Mouse (Mus musculus) liver, embryonic 12.5 days (tissue): ENCODE results near the gene Cdk18. TPM values are rescaled to one million over a fixed set of nuclear protein-coding genes. Genes with fewer than 3 reads are reported as not detected.
A peak's percentile ranks its signal among the peaks of the same experiment; 100 is the strongest.
"Not testable (repeated sequence)": the region's sequence is repeated elsewhere in the genome, so short reads cannot be mapped to it uniquely, and the experiment has no call there.

ENCODE experiments used
- ATAC-seq: fragments of 200-750 bp; cut with Nextera tagmentation; 2 replicates; pipeline ENCODE4 v1.8.0; 2017; ENCODE audit warnings: moderate number of reproducible peaks, mild to moderate bottlenecking, moderate library complexity
- H3K27ac ChIP-seq: fragments of 300-500 bp; sonication (generic); 2 replicates; pipeline ENCODE4 v1.5.1; 2016; ENCODE audit warnings: mild to moderate bottlenecking
- H3K27me3 ChIP-seq: fragments of 300-500 bp; sonication (generic); replicated peaks from 2 replicates; pipeline ENCODE4 v1.6.1; 2016; ENCODE audit warnings: mild to moderate bottlenecking, moderate library complexity
- H3K36me3 ChIP-seq: fragments of 300-500 bp; sonication (generic); 2 replicates; pipeline ENCODE4 v1.6.1; 2016; ENCODE audit warnings: mild to moderate bottlenecking, moderate library complexity
- H3K4me1 ChIP-seq: fragments of 300-500 bp; sonication (generic); 2 replicates; pipeline ENCODE4 v1.6.1; 2016
- H3K4me2 ChIP-seq: fragments of 300-500 bp; sonication (generic); 2 replicates; pipeline ENCODE4 v1.6.1; 2016; ENCODE audit warnings: mild to moderate bottlenecking, moderate library complexity
- H3K4me3 ChIP-seq: fragments of 300-500 bp; sonication (generic); 2 replicates; pipeline ENCODE4 v1.5.1; 2016; ENCODE audit warnings: mild to moderate bottlenecking, moderate library complexity
- H3K9ac ChIP-seq: fragments of 300-500 bp; sonication (generic); 2 replicates; pipeline ENCODE4 v1.6.1; 2016; ENCODE audit warnings: mild to moderate bottlenecking, moderate library complexity
- H3K9me3 ChIP-seq: fragments of 300-500 bp; sonication (generic); replicated peaks from 2 replicates; pipeline ENCODE4 v1.6.1; 2016; ENCODE audit warnings: mild to moderate bottlenecking, moderate library complexity
- WGBS: fragments of 180-500 bp; shearing (Covaris S2); methylation state at CpG from one replicate; pipeline ENCODE4 v1.1.7; 2016; ENCODE audit not compliant: insufficient replicate concordance; 5-methylcytosine and 5-hydroxymethylcytosine counted together
- polyA plus RNA-seq: library from polyadenylated mRNA; unstranded; fragments of >200 nt; fragmentation: Nextera tagmentation; extraction: Ambion mirVana; gene quantifications from 2 replicates; pipeline ENCODE4 v1.2.1, GENCODE M21; 2016

The Cdk18 gene
- 2.7 and 3.1 TPM in 2 replicates for polyA plus RNA-seq

DNA sequence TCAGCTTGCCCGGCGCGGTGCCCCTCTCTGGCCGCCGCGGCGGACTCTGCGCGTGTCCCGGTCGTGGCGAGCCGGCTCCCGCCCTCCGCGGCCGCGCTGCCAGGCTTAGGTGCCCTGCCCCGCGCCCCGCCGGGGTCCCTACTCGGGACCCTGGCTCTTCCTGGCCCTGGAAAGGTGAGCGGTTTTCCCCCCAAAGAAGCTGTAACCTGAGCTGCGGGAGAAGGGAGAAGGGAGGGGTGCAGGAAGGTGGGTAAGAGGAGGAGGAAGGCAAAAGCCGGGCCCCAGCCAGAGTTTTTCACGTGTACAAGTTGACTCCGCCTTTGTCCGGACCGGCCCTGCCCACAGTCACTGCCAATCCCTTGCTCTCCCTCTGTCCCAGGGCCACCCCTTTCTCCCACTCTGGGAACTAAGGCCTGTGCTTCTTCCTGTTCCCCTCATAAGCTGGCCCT, at the start of gene Cdk18:
Gene Cdk18, minus strand, starts transcription at position 269 of the 449 bp plus-strand sequence.
- Histone ChIP-seq H3K27ac (no peak within 1 kb of the TSS; the same call in 1 of the 2 replicates), H3K9me3 (no peaks in the 10 kb centered on the region), H3K4me1 (peaks cover 33% of the 10 kb centered on the region), H3K4me3 (peak within 1 kb of the TSS; percentile 61), H3K27me3 (peaks cover 53% of the 10 kb centered on the region), H3K4me2 (peak within 1 kb of the TSS; percentile 81), H3K36me3 (no peaks in the 10 kb centered on the region), H3K9ac (peak within 1 kb of the TSS; percentile 59)
- peak; percentile 53 for ATAC-seq
- WGBS = under 1% methylated on average over 30 of the region's 30 CpGs

DNA sequence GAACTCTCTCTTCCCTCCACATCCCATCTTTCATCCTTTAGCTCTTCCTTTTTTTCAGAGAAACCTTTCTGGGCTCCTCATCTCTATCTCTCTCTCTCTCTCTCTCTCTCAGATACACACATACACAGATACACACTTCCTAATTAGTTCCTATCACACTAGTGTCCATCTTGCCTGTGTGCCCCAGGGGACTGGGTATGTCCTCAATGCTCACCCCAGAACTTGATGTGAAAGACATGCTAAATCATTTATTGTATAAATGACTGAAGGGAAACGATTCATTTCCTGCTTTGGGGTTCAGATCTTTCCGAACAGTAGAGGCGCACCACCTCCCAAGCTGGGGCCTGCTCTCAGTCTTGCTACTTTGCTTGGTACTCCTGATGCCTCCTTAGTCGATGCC, 49.7 kb upstream of the Cdk18 start:
- Histone ChIP-seq H3K36me3 (no peaks in the 10 kb centered on the region), H3K27me3 (peaks cover 88% of the 10 kb centered on the region), H3K4me1 (peaks cover 17% of the 10 kb centered on the region; the same call in 1 of the 2 replicates), H3K9ac (no peak overlapping the region), H3K4me3 (no peak overlapping the region), H3K27ac (no peak overlapping the region), H3K4me2 (no peak overlapping the region), H3K9me3 (no peaks in the 10 kb centered on the region)
- 34% methylated on average over 4 of the region's 4 CpGs for WGBS
- ATAC-seq = no peak

DNA sequence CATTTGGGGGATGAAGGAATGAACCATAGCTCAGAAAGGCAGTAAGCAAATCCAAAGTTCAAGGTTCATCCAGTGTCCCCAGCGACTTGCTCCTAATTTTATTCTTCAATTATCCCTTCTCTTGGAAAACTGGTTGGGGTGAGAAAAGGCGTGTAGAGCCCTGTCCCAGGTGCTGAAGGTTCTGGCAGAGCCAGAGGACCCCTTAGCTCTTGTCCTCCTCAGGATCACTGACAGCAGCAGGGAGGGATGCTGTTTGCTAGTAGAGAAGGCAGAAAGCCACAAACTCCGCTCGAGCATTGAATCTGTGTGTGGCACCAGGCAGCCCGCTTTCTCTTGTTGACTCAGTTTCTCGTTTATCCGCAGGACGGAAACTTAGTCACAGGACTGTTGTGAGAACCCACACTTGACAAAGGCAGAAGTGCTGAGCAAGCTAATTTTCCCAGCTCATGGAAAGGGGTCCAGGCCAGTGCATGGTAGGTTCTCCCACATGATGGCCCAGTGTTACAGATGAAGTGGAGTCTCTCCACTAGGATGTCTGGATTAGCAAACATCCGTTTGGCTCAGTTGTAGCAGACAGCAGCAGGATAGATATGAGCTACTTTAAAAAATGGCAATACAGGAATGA, 49.1 kb upstream of the Cdk18 start:
- Histone ChIP-seq H3K27me3 (peaks cover 88% of the 10 kb centered on the region), H3K4me2 (no peak overlapping the region), H3K4me1 (peaks cover 17% of the 10 kb centered on the region; the same call in 1 of the 2 replicates), H3K4me3 (no peak overlapping the region), H3K9me3 (no peaks in the 10 kb centered on the region), H3K36me3 (no peaks in the 10 kb centered on the region), H3K9ac (no peak overlapping the region), H3K27ac (no peak overlapping the region)
- ATAC-seq = no peak
- 25% methylated on average over 9 of the region's 9 CpGs for WGBS

DNA sequence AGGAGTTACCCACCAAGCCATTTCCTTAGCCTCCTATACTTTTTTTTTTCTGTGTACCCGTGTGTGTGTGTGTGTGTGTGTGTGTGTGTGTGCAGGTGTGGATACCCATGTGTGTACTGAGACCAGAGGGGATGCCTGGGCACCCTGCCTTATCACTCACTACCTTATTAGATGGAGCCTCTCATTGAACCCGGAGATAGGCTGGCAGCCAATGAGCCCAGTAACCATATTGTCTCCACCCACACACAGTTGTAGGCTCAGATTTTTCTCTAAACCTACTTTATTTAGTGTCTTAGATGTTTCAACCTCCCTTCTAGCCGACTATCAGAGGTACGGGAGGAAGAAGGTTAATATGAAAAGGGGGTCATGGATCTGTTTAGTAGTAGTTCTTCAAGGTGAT, 46.8 kb upstream of the Cdk18 start:
- WGBS = 57% methylated on average over 4 of the region's 4 CpGs
- peaks cover 82% of the 10 kb centered on the region for H3K27me3 ChIP-seq
- ATAC-seq = no peak

DNA sequence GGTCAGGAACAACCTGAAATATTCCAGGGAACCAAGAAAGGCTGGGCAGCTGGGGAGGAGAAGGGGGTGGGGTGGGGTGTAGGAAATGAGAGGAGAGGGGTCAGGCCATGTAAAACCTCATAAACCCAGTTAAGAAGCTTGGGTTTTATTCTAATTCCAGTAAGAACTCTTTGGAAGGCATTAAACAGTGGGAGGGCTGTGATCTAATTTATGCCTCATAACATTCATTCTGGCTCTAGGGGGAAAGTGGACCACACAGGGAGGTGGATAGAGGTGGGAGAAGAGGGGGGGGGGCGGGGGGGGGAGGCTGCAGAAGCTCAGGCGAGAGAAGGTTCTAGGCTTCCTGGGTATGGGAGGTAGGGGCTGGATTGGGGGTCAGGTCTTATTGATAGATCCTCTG, 32.1 kb upstream of the Cdk18 start:
- Histone ChIP-seq H3K36me3 (no peaks in the 10 kb centered on the region), H3K9ac (no peak overlapping the region), H3K27ac (no peak overlapping the region), H3K9me3 (no peaks in the 10 kb centered on the region), H3K4me1 (peaks cover 8% of the 10 kb centered on the region), H3K27me3 (peaks cover 40% of the 10 kb centered on the region), H3K4me2 (no peak overlapping the region), H3K4me3 (no peak overlapping the region)
- ATAC-seq = no peak
- WGBS = 38% methylated on average over 1 of the region's 2 CpGs

More for the DNA sequence above, 46.8 kb upstream of the Cdk18 start:
- H3K36me3 ChIP-seq = no peaks in the 10 kb centered on the region
- H3K27ac ChIP-seq = no peak overlapping the region
- H3K4me2 ChIP-seq = no peak overlapping the region
- no peak overlapping the region for H3K4me3 ChIP-seq
- H3K9ac ChIP-seq = no peak overlapping the region
- no peaks in the 10 kb centered on the region for H3K9me3 ChIP-seq
- H3K4me1 ChIP-seq = peaks cover 12% of the 10 kb centered on the region; the same call in 1 of the 2 replicates

DNA sequence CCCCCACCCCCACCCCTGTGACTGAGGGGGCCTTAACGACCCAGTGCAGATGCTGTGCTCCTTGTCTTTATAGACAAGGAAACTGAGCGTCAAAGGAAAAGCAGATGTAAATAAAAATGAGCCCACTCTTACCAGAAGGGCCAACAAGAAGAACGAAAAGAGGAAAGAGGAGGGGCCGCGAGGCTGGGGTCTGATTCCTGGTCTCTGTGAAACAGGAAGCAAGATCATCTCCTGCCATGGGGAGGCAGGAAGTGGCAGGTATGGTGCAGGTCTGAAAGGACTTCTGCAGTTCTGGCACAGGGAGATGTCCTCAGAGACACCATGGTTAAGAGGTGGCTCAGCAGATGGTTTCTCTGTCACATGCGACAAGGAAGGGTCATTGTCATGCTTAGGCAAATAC, 31.2 kb upstream of the Cdk18 start:
- H3K4me2 ChIP-seq = no peak overlapping the region
- H3K36me3 ChIP-seq = no peaks in the 10 kb centered on the region
- H3K9ac ChIP-seq = no peak overlapping the region
- no peaks in the 10 kb centered on the region for H3K9me3 ChIP-seq
- no peak overlapping the region for H3K27ac ChIP-seq
- H3K4me1 ChIP-seq = peaks cover 8% of the 10 kb centered on the region
- ATAC-seq = no peak
- peaks cover 44% of the 10 kb centered on the region for H3K27me3 ChIP-seq
- 26% methylated on average over 6 of the region's 6 CpGs for WGBS
- H3K4me3 ChIP-seq = no peak overlapping the region

DNA sequence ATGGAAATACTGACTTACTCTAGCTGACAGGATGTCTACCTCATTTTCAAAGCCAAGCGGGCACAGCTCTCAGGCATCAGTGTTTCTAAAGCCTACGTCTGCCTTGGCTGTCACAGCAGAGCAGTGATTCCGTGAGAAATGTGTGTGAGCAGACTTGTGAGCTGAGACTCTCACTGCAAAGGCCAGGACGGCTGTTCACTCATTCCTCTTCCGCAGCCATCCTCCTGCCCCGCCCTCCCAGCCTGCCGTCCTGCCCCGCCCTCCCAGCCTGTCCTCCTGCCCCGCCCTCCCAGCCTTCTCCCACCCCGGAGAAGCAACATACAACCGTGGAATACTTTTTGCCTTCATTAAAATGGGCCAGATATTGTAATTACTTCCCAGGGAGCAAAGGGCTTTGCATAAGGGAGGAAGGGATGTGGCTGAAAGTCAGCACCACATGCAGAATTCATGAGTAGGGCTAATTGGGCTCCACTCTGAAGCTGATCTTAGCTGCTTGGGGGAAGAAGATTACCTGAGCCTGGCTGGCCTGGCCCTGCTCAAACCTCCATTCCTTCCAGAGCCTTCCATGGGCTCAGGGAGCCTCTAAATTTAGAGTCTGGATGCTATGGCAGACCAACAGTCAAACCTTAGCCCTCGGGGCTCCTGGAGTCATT, 28.8 kb upstream of the Cdk18 start:
- H3K4me3 ChIP-seq = no peak overlapping the region
- ATAC-seq = no peak
- H3K9ac ChIP-seq = no peak overlapping the region
- H3K4me2 ChIP-seq = peak overlapping the region; percentile 47
- H3K27me3 ChIP-seq = peaks cover 56% of the 10 kb centered on the region
- H3K27ac ChIP-seq = no peak overlapping the region
- 8% methylated on average over 12 of the region's 12 CpGs for WGBS
- H3K36me3 ChIP-seq = no peaks in the 10 kb centered on the region
- H3K9me3 ChIP-seq = no peaks in the 10 kb centered on the region
- peaks cover 8% of the 10 kb centered on the region for H3K4me1 ChIP-seq

DNA sequence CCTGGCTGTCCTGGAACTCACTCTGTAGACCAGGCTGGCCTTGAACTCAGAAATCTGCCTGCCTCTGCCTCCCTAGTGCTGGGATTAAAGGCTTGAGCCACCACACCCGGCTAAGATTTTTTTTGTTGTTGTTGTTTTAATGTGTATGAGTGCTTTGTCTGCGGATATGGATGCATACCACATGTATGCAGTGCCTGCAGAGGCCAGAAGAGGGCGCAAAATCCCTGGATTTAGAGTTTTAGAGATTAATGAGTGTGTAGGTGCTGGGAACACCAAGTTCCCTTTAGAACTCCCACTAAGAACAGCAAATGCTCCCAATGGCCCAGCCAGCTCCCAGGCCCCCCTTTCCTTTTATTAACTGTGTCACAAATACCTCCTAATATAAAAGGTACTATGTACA, 26.4 kb upstream of the Cdk18 start:
- Histone ChIP-seq H3K9me3 (no peaks in the 10 kb centered on the region), H3K36me3 (no peaks in the 10 kb centered on the region), H3K27ac (no peak overlapping the region), H3K4me2 (no peak overlapping the region), H3K27me3 (peaks cover 63% of the 10 kb centered on the region), H3K9ac (no peak overlapping the region), H3K4me1 (peaks cover 8% of the 10 kb centered on the region), H3K4me3 (no peak overlapping the region)
- 38% methylated on average over 3 of the region's 3 CpGs for WGBS
- no peak for ATAC-seq

DNA sequence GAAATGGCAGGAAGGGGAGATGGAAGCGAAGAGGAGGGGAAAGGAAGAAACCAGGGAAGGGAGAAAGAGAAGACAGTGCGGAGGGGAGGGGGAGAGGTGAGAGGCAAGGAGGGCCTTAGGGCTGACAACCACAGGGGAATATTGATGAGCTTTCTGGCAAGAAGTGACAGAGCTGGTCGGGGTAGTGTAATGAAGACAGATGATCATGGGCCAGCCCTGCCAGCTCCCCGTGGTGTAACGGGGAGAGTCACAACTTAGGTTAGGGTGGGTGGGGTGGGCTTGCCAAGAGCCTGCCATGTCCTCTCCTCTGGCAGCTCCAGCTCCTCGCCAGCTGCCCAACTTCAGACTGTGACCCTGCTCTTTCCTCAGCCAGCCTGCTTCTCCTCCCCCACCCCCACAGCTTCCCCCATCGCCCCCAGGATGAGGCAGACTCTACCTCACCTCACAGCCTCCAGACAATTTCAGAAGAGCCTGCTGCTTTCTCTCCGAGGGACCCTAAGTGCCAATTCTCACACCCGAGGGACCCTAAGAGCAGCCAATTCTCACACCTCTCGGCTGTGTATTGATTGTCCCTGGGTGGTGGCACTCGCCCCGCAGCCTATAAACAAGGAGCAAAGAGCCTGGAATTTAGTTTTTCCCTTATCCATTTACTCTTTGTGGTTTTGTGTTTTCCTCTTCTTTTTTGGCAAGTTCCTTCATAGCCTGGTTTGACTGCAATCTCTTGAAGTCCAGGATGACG, 25.5 kb upstream of the Cdk18 start:
- H3K9me3 ChIP-seq = no peaks in the 10 kb centered on the region
- H3K9ac ChIP-seq = no peak overlapping the region
- H3K4me2 ChIP-seq = no peak overlapping the region
- no peak for ATAC-seq
- no peak overlapping the region for H3K4me3 ChIP-seq
- no peaks in the 10 kb centered on the region for H3K36me3 ChIP-seq
- no peak overlapping the region for H3K27ac ChIP-seq
- WGBS = 26% methylated on average over 13 of the region's 13 CpGs
- peaks cover 8% of the 10 kb centered on the region for H3K4me1 ChIP-seq
- H3K27me3 ChIP-seq = peaks cover 61% of the 10 kb centered on the region

DNA sequence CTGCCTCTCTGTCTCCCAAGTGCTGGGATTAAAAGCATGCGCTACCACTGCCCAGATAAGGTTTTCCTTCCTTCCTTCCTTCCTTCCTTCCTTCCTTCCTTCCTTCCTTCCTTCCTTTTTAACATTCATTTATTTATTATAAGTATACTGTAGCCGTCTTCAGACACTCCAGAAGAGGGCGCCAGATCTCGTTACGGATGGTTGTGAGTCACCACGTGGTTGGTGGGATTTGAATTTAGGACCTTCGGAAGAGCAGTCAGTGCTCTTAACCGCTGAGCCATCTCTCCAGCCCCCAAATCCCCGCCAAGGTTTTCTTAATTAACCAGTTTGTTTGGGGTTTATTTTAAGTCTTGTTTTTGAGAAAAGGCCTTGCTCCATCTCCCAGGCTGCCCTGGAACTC, 23.1 kb upstream of the Cdk18 start:
- not testable (repeated sequence) for H3K4me3 ChIP-seq, H3K4me2 ChIP-seq, H3K9ac ChIP-seq, H3K9me3 ChIP-seq, ATAC-seq, H3K36me3 ChIP-seq, H3K27ac ChIP-seq, H3K4me1 ChIP-seq
- peaks cover 63% of the 10 kb centered on the region for H3K27me3 ChIP-seq
- WGBS = 29% methylated on average over 9 of the region's 9 CpGs

DNA sequence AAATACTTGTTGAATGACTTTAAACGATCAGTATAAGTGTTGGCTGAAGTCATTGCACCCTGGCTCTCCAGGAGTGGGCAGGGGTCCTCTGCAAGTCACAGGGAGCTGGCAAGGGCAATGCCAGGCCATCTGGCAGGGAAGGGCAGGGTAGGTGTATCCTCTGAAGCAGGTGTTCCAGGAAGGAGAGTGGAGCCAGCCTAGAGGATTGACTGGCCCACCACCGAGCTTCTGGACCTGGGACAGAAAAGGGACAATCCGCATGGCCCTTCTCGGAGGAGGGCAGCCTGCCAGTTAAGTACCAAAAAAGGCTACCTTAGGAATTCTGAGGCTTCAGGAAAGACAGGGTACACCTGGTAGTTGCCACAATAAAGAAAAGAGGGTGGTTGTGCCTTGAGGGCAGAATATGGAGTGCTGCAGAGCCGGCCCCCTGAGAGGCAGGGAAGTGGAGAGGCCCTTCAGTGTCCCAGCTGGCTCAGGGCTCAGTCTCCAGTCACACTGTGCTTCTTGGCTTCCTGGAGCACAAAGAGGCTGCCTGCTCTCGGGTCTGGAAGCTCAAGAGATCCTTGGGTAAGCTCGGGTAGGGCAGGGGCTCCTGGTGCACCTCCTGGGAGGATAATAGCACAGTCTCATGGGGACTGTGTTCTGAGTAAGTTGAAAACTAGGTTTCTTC, 21.9 kb upstream of the Cdk18 start:
- 60% methylated on average over 7 of the region's 7 CpGs for WGBS
- peaks cover 62% of the 10 kb centered on the region for H3K27me3 ChIP-seq
- no peaks in the 10 kb centered on the region for H3K36me3 ChIP-seq
- H3K9me3 ChIP-seq = no peaks in the 10 kb centered on the region
- no peak overlapping the region for H3K9ac ChIP-seq
- no peak for ATAC-seq
- H3K4me2 ChIP-seq = no peak overlapping the region
- H3K4me3 ChIP-seq = no peak overlapping the region
- H3K27ac ChIP-seq = no peak overlapping the region
- no peaks in the 10 kb centered on the region for H3K4me1 ChIP-seq

DNA sequence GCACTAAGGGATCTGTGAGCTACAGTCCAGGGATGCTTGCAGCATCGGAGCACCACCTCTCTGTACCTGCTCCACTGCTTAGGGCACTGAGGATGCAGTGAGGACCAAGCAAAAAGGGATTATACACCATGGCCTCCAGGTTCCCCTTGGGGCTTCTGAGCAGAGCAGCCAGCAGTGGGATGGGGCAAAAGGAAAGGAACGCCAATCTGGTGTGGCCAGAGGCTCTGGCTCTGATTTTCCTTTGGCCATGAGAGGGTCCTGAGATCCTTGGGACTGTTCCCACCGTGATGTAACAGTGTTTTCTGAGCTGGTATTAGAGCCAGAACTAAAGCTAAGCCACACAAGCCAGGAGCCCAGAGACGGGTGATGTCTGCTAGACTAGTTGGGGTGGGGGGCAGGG, 20.2 kb upstream of the Cdk18 start:
- H3K9ac ChIP-seq = no peak overlapping the region
- no peak overlapping the region for H3K4me3 ChIP-seq
- no peaks in the 10 kb centered on the region for H3K9me3 ChIP-seq
- no peak for ATAC-seq
- no peak overlapping the region for H3K27ac ChIP-seq
- WGBS = 42% methylated on average over 4 of the region's 4 CpGs
- H3K4me2 ChIP-seq = no peak overlapping the region
- no peaks in the 10 kb centered on the region for H3K4me1 ChIP-seq
- no peaks in the 10 kb centered on the region for H3K36me3 ChIP-seq
- H3K27me3 ChIP-seq = peaks cover 55% of the 10 kb centered on the region
